Mouse (Mus musculus): ENCODE results near the gene Ptpn23.
"Not testable (repeated sequence)": the region's sequence is repeated elsewhere in the genome, so short reads cannot be mapped to it uniquely, and the experiment has no call there.

Ptpn23 gene

DNA sequence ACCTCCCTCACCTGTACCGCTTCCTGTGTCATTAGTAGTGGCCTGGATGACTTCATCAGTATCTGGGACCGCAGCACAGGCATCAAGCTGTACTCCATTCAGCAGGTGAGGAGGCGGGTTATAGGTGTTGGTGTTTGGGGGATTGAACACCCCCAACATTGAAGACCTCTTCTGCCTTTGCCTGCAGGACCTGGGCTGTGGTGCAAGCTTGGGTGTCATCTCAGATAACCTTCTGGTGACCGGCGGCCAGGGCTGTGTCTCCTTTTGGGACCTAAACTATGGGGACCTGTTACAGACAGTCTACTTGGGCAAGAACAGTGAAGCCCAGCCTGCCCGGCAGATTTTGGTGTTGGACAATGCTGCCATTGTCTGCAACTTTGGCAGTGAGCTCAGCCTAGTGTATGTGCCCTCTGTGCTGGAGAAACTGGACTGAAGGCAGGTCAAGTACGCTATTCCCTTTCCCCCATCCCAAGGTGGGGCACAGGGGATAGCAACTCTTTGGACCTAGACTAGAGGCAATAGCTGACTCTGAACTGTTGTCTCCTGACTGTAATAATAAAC, 23.6 kb downstream of the Ptpn23 start:
- DNase-seq (ENCODE audit: low read depth, low spot score): no peak

DNA sequence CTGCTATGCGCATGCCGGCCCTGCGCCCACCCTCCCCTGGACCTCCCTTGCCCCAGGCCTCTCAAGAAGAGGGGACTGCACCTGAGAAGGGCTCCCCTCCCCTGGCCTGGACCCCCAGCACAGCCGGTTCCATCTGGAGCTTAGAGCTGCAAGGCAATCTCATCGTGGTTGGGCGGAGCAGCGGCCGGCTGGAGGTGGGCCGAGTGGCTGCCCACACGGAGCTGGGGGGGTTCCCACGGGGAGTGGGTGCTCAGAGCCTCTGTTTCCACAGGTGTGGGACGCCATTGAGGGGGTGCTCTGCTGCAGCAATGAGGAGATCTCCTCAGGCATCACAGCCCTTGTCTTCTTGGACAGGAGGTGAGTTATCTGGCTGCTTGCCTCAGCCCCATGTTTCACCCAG, 26.7 kb downstream of the Ptpn23 start:
- no peak for DNase-seq (ENCODE audit: low read depth, low spot score)

DNA sequence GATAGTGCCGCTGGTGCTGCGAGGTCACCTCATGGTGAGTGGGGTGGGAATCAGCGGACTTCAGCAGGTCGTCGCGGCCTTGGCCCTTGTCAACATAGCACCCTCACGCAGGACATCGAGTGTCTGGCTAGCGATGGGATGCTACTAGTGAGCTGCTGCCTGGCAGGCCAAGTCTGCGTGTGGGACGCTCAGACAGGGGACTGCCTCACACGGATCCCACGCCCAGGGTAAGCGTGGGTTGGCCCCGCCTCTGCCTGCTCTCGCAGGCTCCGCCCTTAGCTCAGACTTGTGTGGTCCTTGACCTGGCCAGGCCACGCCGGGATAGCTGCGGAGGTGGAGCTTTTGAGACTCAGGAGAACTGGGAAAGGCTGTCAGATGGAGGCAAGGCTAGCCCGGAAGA, 27.4 kb downstream of the Ptpn23 start:
- no peak for DNase-seq (ENCODE audit: low read depth, low spot score)

DNA sequence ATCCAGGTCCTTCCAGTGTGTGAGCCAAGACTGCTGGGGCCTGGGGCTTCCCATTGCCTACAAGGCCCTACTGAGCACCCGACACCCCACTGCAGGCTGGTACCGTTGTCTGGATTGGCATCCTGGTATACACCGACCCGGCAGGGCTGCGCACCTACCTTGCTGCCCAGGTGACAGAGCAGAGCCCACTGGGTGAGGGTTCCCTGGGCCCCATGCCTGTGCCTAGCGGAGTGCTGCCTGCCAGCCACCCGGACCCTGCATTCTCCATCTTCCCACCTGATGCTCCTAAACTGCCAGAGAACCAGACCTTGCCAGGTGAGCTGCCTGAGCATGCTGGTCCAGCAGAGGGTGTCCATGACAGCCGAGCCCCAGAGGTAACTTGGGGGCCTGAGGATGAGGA, 28.7 kb downstream of the Ptpn23 start:
- DNase-seq (ENCODE audit: low read depth, low spot score): no peak

DNA sequence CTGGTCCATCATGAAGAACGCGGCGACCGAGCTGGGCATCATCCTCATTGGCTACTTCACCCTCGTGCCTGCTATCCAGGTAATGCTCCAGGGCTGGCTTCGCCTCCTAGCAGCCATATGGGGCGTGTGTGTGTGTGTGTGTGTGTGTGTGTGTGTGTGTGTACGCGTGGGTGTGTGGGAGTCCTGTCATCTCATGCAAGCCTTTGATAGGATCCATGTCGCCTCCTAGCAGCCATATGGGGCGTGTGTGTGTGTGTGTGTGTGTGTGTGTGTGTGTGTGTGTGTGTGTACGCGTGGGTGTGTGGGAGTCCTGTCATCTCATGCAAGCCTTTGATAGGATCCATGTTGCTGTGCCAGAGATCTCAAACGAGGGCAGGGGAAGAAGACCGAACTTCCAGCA, 30.4 kb downstream of the Ptpn23 start:
- not testable (repeated sequence) for DNase-seq (ENCODE audit: low read depth, low spot score)

DNA sequence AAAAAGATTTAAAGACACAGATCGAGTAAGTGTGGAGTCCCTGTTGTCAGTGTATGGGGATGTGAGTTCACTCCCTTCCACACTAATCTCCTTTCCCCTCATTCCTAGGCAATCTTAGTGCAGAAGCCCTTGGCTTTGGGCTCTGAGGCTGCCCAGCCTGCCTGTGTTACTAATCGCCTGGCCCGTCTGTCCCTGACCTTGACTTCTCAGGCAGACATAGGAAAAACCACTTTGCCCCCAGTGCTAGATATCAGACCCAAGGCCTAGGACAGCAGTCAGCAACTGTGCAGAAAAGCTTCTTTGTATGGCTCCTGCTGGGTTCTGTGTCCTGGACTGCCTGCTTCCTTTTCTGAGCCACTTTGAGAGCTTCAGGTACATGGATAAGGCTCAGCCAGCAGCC, 32.3 kb downstream of the Ptpn23 start:
- no peak for DNase-seq (ENCODE audit: low read depth, low spot score)

DNA sequence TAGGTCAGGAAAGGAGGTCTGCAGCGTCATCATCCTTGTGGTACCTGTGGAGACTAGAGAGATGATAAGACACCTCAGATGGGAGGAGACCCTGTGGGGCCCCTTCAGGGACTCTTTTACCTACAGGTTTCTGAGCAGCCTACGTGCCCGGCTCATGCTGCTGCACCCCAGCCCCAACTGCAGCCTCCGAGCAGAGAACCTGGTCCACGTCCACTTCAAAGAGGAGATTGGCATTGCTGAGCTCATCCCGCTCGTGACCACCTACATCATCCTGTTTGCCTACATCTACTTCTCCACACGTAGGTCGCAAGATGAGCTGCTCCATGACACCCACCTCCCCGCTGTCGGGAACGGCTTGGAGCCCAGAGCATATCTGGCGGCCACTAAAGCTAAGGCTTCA, 34.1 kb downstream of the Ptpn23 start:
- DNase-seq (ENCODE audit: low read depth, low spot score): no peak

DNA sequence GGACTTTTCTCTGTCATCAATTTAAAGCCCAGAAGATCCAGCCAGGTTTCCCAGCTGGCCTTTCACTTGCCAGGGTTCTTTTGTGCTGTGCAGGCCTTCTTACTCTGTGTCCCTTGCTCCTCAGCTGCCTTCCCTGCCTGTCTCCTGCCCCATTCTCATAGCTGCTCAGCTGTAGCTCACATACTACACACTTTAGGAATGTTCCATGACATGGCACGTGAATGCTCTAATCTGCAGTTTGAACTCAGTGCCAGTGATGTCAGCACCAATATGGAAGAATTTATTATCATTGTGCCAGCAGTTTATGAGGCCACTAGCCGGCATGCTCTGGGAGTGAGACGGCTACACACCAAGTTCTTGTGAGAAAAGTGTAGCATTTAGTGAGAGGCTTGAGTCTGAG, 38.2 kb downstream of the Ptpn23 start:
- no peak for DNase-seq (ENCODE audit: low read depth, low spot score)

DNA sequence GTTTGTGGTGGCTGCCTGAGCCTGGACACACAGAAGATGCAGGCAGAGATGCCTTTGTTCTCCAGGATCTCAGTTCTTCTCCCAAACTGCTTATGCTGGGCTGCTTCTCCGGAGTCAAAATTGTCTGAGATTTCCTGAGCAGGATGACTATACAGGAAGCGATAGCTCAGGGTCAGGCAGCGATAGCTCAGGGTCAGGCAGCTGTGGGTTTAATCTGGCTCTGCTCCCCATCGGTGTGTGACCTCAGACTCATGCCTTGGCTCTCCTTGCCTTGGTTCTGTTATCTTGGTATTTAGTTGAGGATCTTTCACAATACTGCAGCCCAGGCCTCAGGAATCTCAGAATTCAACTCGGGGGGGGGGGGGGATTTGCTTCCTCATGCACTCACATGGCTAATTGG, 41.3 kb downstream of the Ptpn23 start:
- DNase-seq (ENCODE audit: low read depth, low spot score): no peak

DNA sequence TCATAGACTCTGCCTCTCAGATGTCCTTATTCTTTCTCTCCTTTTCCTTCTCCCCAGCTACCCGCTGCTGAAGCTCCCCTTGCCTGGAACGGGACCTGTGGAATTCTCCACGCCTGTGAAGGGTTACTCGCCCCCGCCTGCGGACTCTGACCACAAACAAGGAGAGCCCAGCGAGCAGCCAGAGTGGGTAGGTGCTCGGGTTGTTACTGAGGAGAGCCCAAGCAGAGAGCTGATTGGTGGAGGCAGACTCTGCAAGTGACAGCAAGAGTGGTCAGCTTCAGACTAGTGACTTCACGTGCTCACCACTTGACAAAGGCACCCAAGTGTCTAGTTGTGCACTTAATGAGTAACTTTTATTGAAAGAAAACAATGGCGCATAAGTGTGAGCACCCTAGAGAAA, 45.7 kb downstream of the Ptpn23 start:
- no peak for DNase-seq (ENCODE audit: low read depth, low spot score)

DNA sequence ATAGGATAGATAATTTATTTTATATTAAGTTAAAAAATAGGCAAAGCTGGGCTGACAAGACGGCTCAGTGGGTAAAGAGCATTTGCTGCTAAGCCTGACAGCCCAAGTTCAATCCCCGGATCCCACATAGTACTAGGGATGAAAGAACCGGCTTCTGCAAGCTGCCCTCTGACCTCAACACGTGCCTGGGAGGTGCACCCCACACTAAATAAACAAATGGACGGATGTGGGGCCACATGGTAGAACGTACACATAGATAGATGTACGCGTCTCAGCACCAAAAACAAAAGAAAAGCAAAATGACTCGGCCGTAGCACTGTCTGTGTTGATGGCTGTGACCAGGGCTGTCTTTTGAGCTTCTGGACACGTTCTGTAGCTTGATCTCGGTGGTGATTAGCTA, 46.7 kb downstream of the Ptpn23 start:
- DNase-seq (ENCODE audit: low read depth, low spot score): no peak

DNA sequence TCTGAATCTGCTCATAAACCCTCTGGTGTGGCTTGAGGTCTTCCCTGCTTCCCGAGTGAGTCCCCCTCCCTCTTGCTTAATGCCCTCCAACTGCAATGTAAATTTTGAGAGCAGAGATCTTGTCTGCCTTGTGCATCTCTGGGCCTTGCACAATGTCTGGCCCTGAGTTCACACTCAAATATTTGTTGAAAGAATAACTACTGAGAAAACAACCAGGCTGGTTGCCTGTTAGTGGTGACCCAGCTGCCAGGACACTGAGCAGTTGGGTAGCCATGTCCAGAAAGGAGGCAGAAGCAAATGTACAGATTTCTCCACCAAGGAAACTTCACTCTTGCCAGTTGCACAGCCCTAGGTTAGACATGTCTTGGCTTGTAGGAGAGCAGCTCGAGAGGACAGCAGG, 49.7 kb downstream of the Ptpn23 start:
- no peak for DNase-seq (ENCODE audit: low read depth, low spot score)

DNA sequence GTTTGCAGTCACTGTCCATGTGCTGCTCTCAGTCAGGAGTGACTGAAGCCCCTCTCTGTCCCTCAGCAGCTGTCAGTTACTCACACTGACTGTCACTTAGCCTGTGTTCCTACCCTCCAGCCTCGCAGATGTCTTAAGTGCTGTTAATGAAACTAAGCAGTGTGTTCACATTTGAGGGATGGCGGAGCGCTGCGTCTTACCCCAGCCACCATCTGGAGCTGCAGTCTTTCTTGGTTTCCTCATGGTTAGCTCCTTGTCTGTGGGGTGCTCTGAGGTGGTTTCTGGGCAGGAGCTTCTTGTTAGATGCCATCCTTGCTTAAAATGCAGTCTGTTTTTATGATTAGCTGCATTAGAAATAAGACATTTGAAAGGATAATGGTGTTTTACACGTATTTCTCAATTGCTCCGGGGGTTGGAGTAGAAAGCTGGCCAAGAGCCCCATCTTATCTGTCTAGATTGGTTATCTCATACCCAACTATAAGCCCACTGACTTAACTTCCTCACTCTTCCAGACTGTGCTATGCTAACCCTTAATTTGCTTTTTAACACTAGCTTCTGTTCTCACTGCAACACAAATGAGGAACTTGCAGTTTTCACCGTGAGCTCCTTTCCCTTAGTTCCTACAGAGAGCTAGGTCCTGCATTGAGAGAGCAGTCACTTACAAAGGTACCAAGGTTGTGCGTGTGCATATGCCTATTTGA, 55.9 kb downstream of the Ptpn23 start:
- peak; percentile 61 for DNase-seq (ENCODE audit: low read depth, low spot score)

DNA sequence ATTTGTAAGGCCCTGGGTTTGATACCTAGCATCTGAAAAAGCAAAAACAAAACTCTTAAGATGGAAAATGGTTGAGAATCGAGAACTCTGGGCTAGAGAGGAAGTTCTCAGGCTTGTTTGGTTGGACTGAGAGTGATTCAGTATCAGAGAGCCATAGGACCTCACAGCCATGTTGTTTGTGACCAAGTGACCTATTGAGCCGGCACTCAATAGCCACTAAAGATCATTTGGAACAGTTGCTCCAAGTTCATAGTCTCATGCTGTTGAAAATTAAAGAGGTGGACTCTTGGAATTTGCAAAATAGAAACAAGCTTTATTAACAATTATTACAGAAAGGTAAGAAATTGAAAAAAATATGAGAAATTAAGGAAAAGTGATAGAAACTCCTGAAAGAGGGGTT, 56.7 kb downstream of the Ptpn23 start:
- DNase-seq (ENCODE audit: low read depth, low spot score): no peak

DNA sequence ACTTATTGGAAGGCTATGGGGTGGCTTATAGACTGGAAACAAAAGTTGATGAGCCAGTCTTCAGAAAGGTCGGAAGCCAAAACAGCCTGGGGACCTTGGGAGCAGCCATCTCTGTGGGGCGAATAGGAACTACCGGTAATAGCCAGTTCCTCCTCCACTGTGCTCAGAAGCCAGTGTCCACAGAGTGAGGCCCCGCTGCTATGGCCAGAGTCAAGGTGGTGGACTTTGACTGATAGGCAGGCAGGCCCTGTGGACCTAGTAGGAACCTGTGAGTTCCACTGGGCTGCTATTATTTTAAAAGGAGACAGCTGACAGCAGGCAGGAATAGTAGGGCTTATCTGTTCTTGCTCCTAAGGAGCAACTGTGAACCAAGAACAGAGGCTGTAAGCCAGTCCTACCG, 57.4 kb downstream of the Ptpn23 start:
- no peak for DNase-seq (ENCODE audit: low read depth, low spot score)

DNA sequence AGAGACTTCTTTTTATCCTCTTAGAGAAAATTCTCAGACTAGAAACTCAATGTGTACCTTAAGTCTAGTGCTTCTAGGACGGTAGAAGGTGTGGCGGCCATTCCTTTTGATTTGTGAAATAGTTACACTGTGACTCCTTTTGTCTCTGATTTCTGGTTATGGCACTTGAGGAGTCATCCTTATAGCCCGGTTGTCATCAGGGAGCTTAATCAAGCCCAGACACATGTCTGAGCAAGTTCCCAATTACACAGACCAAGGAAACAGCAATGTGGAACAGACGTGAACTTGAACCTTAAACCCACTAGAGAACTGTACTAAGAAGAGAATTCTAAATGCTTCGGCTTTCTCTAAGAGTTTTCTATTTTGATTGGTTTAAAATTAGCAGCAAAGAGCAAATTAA, 57.8 kb downstream of the Ptpn23 start:
- no peak for DNase-seq (ENCODE audit: low read depth, low spot score)

DNA sequence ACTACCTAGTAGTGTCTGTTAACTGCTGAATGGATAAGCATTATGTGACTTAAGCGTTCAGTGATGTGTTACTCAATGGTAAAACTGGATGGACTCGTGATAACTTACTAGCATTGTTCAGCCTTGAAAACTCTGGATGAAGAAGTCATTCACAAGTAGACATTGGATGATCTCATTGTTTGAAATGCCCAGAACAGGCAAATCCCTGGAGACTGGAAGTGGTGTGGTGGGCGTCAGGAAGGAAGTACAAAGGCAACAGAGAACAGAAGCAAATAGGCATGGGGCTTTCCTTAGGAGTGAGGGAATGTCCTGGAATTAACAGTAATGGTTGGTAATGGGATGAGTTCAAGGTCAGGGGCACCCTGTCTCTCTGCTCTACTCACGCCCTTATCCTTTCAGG, 59.1 kb downstream of the Ptpn23 start:
- DNase-seq (ENCODE audit: low read depth, low spot score): no peak

DNA sequence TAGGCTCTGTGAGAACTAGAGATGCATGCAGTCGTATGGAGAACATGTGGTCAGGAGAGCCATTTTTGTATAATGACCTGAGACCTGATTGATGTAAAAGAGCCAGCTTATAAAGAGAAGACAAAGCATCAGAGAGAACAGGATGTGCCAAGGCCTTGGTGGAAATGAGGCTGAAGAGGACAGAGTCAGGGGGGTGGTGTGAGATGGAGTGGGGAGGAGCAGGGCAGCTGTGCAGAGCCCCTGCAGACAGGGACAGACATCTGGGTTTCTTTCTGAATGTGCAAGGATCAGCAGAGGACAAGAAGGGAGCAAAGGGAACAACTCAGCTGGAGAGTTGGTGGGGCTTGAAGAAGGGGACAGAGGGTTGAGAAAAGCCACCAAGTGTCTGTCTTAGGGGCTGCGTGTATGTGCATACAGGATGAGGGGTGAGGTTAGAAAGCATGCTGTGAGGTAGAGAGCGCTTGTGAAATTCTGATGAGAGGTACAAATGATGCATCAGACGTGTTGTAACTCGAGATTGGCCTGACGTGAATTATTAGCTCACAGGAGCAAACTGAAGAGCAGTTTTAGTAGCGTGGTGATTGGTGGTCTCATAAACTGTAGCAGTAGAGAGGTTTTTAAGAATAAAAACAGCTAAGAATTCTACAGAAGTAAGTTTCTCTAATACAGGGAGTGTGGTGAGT, 62.8 kb downstream of the Ptpn23 start:
- no peak for DNase-seq (ENCODE audit: low read depth, low spot score)

DNA sequence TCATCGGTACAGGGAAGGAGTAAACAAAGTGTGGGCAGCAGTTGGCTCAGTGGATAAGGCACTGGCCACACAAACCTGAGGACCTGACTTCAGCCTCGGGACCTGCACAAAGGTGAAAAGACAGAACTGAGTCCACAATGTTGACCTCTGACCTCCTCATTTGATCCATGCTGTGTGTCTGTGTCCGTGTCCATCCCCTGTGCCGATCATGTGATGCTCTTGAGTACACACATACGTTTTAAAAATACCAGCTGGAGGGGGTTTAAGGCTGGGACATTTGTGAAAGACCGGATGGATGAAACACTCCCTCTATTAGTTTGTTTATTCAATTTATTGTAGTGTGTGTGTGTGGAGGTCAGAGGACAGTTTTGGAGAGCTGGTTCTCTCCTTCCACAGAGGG, 64.2 kb downstream of the Ptpn23 start:
- DNase-seq (ENCODE audit: low read depth, low spot score): no peak

DNA sequence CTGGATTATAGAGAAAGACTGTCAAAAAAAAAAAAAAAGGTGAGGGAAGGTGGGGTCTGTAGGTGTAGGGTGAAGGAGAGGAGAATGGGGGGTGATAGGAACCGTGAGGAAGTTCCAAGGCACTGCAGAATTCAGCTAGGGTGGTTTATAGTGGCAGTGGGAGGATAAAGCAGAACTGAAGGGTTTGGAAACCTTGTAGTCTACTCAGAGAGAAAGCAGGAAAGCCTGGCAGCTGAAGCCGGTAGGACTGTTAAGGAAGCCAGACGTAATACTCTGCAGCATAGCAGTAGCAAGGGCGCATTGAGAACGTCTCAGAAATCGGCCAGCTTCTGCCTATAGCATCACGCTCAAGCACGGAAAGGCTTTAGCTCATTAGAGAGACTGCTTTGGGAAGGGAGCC, 66.0 kb downstream of the Ptpn23 start:
- no peak for DNase-seq (ENCODE audit: low read depth, low spot score)

DNA sequence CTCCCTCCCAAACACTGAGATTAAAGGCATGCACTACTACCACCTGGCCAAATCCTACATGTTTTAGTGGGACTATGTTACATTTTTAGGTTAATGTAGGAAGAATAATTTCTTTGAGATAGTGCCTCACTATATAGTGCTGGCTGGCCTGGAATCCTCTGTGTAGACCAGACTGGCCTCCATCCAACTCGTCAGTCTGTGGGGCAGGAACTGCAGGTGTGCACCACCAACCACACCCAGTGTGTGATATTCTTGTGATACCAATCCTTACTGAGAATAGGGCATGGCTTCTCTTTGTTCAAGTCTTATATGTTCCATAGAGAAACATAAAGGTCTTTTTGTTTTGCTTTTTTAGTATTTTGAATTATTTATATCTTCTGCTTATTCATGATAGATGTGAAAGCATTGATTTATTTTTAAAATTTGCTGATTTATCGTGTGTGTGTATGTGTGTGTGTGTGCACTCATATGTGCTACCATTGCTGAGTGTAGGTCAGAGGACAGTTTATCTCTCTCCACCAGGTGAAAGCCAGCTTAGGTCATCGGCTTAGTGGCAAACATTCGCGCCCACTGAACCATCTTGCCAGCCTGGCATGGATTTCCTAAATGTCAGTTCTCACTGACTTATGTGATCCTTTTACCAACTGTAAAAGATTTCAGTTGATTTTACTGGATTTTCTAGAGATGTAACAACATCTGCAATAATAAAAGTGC, 67.8 kb downstream of the Ptpn23 start:
- no peak for DNase-seq (ENCODE audit: low read depth, low spot score)
